Mouse (Mus musculus): ENCODE results near the gene Cdc42ep2.

GRCm38 (mm10) chr19:5967664-5968063 is 43.0 kb upstream of the Cdc42ep2 start:
- TF ChIP-seq CTCF (conservative IDR thresholded peaks at IDR 0.05; ENCODE audit: low read length) (no peak), NANOG (IDR thresholded peaks at IDR 0.05; ENCODE audit: borderline replicate concordance, low read length) (no peak)
